Mouse (Mus musculus) intestine, embryonic 16.5 days (tissue): ENCODE data around the gene Dld. TPM values are rescaled to one million over a fixed set of nuclear protein-coding genes. Genes with fewer than 3 reads are reported as not detected.

ENCODE experiments used
- ATAC-seq: fragments of 200-750 bp; cut with Nextera tagmentation; 2 replicates; pipeline ENCODE4 v1.8.0; 2017; ENCODE audit warnings: moderate TSS enrichment, moderate library complexity
- H3K27ac ChIP-seq: fragments of 300-500 bp; sonication (generic); 2 replicates; pipeline ENCODE4 v1.5.1; 2014; ENCODE audit warnings: mild to moderate bottlenecking, low read length
- H3K27me3 ChIP-seq: fragments of 300-500 bp; sonication (generic); replicated peaks from 2 replicates; pipeline ENCODE4 v1.6.1; 2014; ENCODE audit warnings: low read length, control low read depth, mixed read lengths; ENCODE audit not compliant: control insufficient read depth, insufficient read depth
- H3K36me3 ChIP-seq: fragments of 300-500 bp; sonication (generic); 2 replicates; pipeline ENCODE4 v1.6.1; 2014; ENCODE audit warnings: low read length, control low read depth; ENCODE audit not compliant: control insufficient read depth, insufficient read depth
- H3K4me1 ChIP-seq: fragments of 300-500 bp; sonication (generic); 2 replicates; pipeline ENCODE4 v1.6.1; 2014; ENCODE audit warnings: low read length, control low read depth, mixed read lengths; ENCODE audit not compliant: control insufficient read depth, insufficient read depth
- H3K4me2 ChIP-seq: fragments of 300-500 bp; sonication (generic); 2 replicates; pipeline ENCODE4 v1.6.1; 2014; ENCODE audit warnings: low read depth, low read length, control low read depth
- H3K4me3 ChIP-seq: fragments of 300-500 bp; sonication (generic); 2 replicates; pipeline ENCODE4 v1.5.1; 2014; ENCODE audit warnings: mild to moderate bottlenecking, low read length
- H3K9ac ChIP-seq: fragments of 300-500 bp; sonication (generic); 2 replicates; pipeline ENCODE4 v1.6.1; 2014; ENCODE audit warnings: low read depth, low read length
- H3K9me3 ChIP-seq: fragments of 300-500 bp; sonication (generic); 2 replicates; pipeline ENCODE4 v1.6.1; 2016; ENCODE audit warnings: low read length, control low read depth; ENCODE audit not compliant: control insufficient read depth
- WGBS: fragments of 180-500 bp; shearing (Covaris S2); extraction: QIAGEN DNeasy Blood & Tissue Kit; methylation state at CpG from one replicate; pipeline ENCODE4 v1.1.7; 2014; 5-methylcytosine and 5-hydroxymethylcytosine counted together
- polyA plus RNA-seq: library from polyadenylated mRNA; unstranded; fragments of >200 nt; fragmentation: Nextera tagmentation; extraction: Ambion mirVana; gene quantifications from 2 replicates; pipeline ENCODE4 v1.2.1, GENCODE M21; 2015

Gene Dld
- polyA plus RNA-seq, 1 experiment from 2014 or later = 164 TPM

DNA sequence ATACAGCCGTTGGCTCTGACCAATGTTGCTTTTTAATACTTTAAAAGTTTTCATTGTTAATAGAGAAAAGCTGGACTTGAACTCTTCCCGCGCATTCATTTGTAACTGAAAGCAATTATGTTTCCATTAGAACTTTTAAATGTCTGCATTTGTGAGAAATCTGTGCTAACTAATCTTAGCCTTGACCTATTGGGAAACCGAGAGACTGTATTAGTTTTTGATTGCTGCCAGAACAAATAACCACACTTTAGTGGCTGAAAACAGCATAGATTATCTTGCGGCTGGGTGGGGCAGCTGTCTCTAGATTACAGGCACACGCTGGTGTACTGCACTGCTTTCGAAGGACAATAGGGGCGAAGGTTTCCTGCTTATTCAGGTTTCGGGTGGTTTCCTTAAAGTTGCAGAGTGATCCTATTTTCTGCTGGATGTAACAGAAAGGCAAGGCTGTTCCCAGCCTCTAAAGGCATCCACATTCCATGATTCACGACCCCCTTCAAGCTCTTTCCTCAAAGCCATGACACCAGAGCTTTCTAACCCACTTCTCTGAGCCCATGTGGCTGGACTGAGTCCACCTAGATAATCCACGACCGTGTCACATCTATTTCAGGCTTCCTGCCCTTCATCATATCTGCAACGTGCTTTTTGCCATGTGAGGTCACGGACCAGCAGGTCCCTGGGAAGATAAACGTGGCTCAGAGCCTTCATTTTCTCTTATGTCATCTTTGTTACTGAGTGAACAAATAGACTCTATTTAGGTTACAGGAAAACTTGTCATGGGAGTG, 57.7 kb downstream of the Dld start:
- Histone ChIP-seq H3K9ac (no peak overlapping the region), H3K9me3 (no peaks in the 10 kb centered on the region; the same call in 1 of the 2 replicates), H3K27ac (no peak overlapping the region), H3K4me2 (no peak overlapping the region), H3K27me3 (no peaks in the 10 kb centered on the region), H3K4me1 (peaks cover 20% of the 10 kb centered on the region), H3K36me3 (peaks cover 14% of the 10 kb centered on the region), H3K4me3 (no peak overlapping the region)
- WGBS = 50% methylated on average over 15 of the region's 15 CpGs
- peak; percentile 24 for ATAC-seq

GRCm38 (mm10) chr12:31290951-31291350, 60.3 kb downstream of the Dld start:
- Histone ChIP-seq H3K9me3 (no peaks in the 10 kb centered on the region; the same call in 1 of the 2 replicates), H3K4me3 (no peak overlapping the region), H3K9ac (no peak overlapping the region), H3K4me1 (peaks cover 20% of the 10 kb centered on the region), H3K27ac (no peak overlapping the region), H3K27me3 (no peaks in the 10 kb centered on the region), H3K36me3 (peaks cover 32% of the 10 kb centered on the region), H3K4me2 (no peak overlapping the region)
- no peak for ATAC-seq
- WGBS = 81% methylated on average over 3 of the region's 3 CpGs

DNA sequence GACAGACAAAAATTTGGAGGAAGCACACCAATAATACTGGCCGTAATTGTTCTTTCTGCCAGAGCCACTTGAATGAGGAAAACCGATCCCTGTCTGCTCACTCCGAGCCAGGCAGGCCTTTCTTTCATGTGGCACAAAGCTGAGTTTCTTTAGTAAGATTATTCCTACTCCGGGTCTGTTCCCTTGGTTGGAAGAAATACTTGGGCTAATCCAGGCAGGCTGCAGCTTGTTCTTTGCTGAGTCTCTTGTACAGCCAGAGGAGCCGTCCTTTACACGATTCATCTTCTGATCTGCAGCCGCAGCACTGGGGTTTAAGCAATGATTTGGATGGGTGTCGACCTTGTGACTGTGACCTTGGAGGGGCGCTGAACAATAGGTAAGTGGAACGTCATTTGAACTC, 62.2 kb downstream of the Dld start:
- peaks cover 33% of the 10 kb centered on the region for H3K36me3 ChIP-seq

GRCm38 (mm10) chr12:31283617-31284136, 67.6 kb downstream of the Dld start:
- no peak overlapping the region for H3K4me2 ChIP-seq
- H3K4me1 ChIP-seq = no peaks in the 10 kb centered on the region; the same call in 1 of the 2 replicates
- 64% methylated on average over 4 of the region's 4 CpGs for WGBS
- no peaks in the 10 kb centered on the region for H3K9me3 ChIP-seq
- no peak for ATAC-seq
- 0 out of 2 replicates have a peak overlapping the region, but pooled peaks have one; percentile 0 for H3K27ac ChIP-seq
- H3K9ac ChIP-seq = no peak overlapping the region
- no peaks in the 10 kb centered on the region for H3K27me3 ChIP-seq
- H3K36me3 ChIP-seq = peaks cover 20% of the 10 kb centered on the region
- H3K4me3 ChIP-seq = no peak overlapping the region

More for the DNA sequence above, 62.2 kb downstream of the Dld start:
- Histone ChIP-seq H3K9ac (no peak overlapping the region), H3K4me1 (peaks cover 4% of the 10 kb centered on the region; the same call in 1 of the 2 replicates), H3K27me3 (no peaks in the 10 kb centered on the region), H3K27ac (no peak overlapping the region), H3K9me3 (no peaks in the 10 kb centered on the region; the same call in 1 of the 2 replicates), H3K4me3 (no peak overlapping the region), H3K4me2 (no peak overlapping the region)
- no peak for ATAC-seq
- 95% methylated on average over 10 of the region's 10 CpGs for WGBS

- Histone ChIP-seq H3K36me3 (peaks cover 20% of the 10 kb centered on the region), H3K4me1 (no peaks in the 10 kb centered on the region; the same call in 1 of the 2 replicates), H3K4me2 (no peak overlapping the region), H3K4me3 (no peak overlapping the region), H3K27ac (no peak overlapping the region), H3K9ac (no peak overlapping the region), H3K9me3 (no peaks in the 10 kb centered on the region), H3K27me3 (no peaks in the 10 kb centered on the region)
- no peak for ATAC-seq
- WGBS = 81% methylated on average over 4 of the region's 4 CpGs
Measured at GRCm38 (mm10) chr12:31283131-31283530, 68.1 kb downstream of the Dld start.

- Histone ChIP-seq H3K36me3 (peaks cover 14% of the 10 kb centered on the region), H3K9ac (no peak overlapping the region), H3K27ac (no peak overlapping the region), H3K4me3 (no peak overlapping the region), H3K9me3 (no peaks in the 10 kb centered on the region), H3K4me1 (no peaks in the 10 kb centered on the region; the same call in 1 of the 2 replicates), H3K27me3 (no peaks in the 10 kb centered on the region), H3K4me2 (no peak overlapping the region)
- ATAC-seq = no peak
- WGBS = 61% methylated on average over 5 of the region's 5 CpGs
Measured at GRCm38 (mm10) chr12:31282241-31282640, 69.0 kb downstream of the Dld start.

Other genes with a start within 250 kb of the Dld start
- gene Gm6993, start 110.7 kb downstream of the Dld start, polyA plus RNA-seq = not detected in 2 replicates
- 60.4 and 65.1 TPM in 2 replicates for gene Lamb1, start 86.2 kb downstream of the Dld start, polyA plus RNA-seq
- gene Slc26a3, start 39.4 kb upstream of the Dld start, polyA plus RNA-seq = 26.7 and 30.0 TPM in 2 replicates
- gene Cbll1, start 148.2 kb upstream of the Dld start, polyA plus RNA-seq = 10.9 and 12.1 TPM in 2 replicates
- gene Slc26a4, start 208.5 kb upstream of the Dld start, polyA plus RNA-seq = 0.16 and 0.17 TPM in 2 replicates